Mouse (Mus musculus): Measurements from ENCODE around the gene Klf12. TPM values are rescaled to one million over a fixed set of nuclear protein-coding genes. Genes with fewer than 3 reads are reported as not detected.

Klf12 gene
- polyA plus RNA-seq, 1 experiment from 2014 or later: 45.8 TPM

- 43% methylated on average over 6 of the region's 6 CpGs for WGBS
- H3K9ac ChIP-seq: no peak overlapping the region
- no peaks in the 10 kb centered on the region for H3K36me3 ChIP-seq (ENCODE audit: poor library complexity, severe bottlenecking)
- H3K9me3 ChIP-seq (replicated peaks): no peaks in the 10 kb centered on the region
- no peaks in the 10 kb centered on the region for H3K27me3 ChIP-seq
- ATAC-seq: no peak
- peaks cover 13% of the 10 kb centered on the region; the same call in 1 of the 2 replicates for H3K4me1 ChIP-seq
- H3K4me2 ChIP-seq: no peak overlapping the region
- no peak overlapping the region for H3K27ac ChIP-seq
- no peak overlapping the region for H3K4me3 ChIP-seq
These were observed 171.1 kb downstream of the Klf12 start for GRCm38 (mm10) chr14:100113419-100113818.

GRCm38 (mm10) chr14:100111735-100112134 is 172.7 kb downstream of the Klf12 start:
- no peak for ATAC-seq

GRCm38 (mm10) chr14:100109563-100109962 is 174.9 kb downstream of the Klf12 start:
- Histone ChIP-seq H3K9ac (no peak overlapping the region), H3K27ac (no peak overlapping the region), H3K4me3 (no peak overlapping the region), H3K4me1 (peaks cover 28% of the 10 kb centered on the region), H3K4me2 (no peak overlapping the region), H3K36me3 (ENCODE audit: poor library complexity, severe bottlenecking) (peaks cover 3% of the 10 kb centered on the region; the same call in 1 of the 2 replicates), H3K9me3 (replicated peaks) (no peaks in the 10 kb centered on the region), H3K27me3 (no peaks in the 10 kb centered on the region)
- ATAC-seq: no peak
- 13% methylated on average over 6 of the region's 6 CpGs for WGBS

More at GRCm38 (mm10) chr14:100111735-100112134, 172.7 kb downstream of the Klf12 start:
- H3K4me1 ChIP-seq: peaks cover 13% of the 10 kb centered on the region; the same call in 1 of the 2 replicates
- no peak overlapping the region for H3K4me3 ChIP-seq
- no peak overlapping the region for H3K4me2 ChIP-seq
- H3K27ac ChIP-seq: no peak overlapping the region
- WGBS: 9% methylated on average over 1 of the region's 1 CpGs
- H3K36me3 ChIP-seq (ENCODE audit: poor library complexity, severe bottlenecking): peaks cover 2% of the 10 kb centered on the region; the same call in 1 of the 2 replicates
- H3K9me3 ChIP-seq (replicated peaks): no peaks in the 10 kb centered on the region
- no peak overlapping the region for H3K9ac ChIP-seq
- no peaks in the 10 kb centered on the region for H3K27me3 ChIP-seq

GRCm38 (mm10) chr14:100105570-100105969 is 178.9 kb downstream of the Klf12 start:
- Histone ChIP-seq H3K36me3 (ENCODE audit: poor library complexity, severe bottlenecking) (peaks cover 3% of the 10 kb centered on the region; the same call in 1 of the 2 replicates), H3K27ac (no peak overlapping the region; the same call in 1 of the 2 replicates), H3K27me3 (no peaks in the 10 kb centered on the region), H3K4me1 (peaks cover 37% of the 10 kb centered on the region), H3K9ac (no peak overlapping the region), H3K4me2 (no peak overlapping the region), H3K9me3 (replicated peaks) (no peaks in the 10 kb centered on the region), H3K4me3 (no peak overlapping the region)
- 83% methylated on average over 10 of the region's 10 CpGs for WGBS
- no peak for ATAC-seq

GRCm38 (mm10) chr14:100104818-100105217 is 179.7 kb downstream of the Klf12 start:
- peaks cover 3% of the 10 kb centered on the region; the same call in 1 of the 2 replicates for H3K36me3 ChIP-seq (ENCODE audit: poor library complexity, severe bottlenecking)
- H3K27ac ChIP-seq: peak overlapping the region; percentile 48
- WGBS: 45% methylated on average over 12 of the region's 12 CpGs
- H3K4me2 ChIP-seq: peak overlapping the region; percentile 13; the same call in 1 of the 2 replicates
- ATAC-seq: peak; percentile 71
- peaks cover 36% of the 10 kb centered on the region for H3K4me1 ChIP-seq
- no peaks in the 10 kb centered on the region for H3K9me3 ChIP-seq (replicated peaks)
- no peak overlapping the region; the same call in 1 of the 2 replicates for H3K9ac ChIP-seq
- no peak overlapping the region for H3K4me3 ChIP-seq
- H3K27me3 ChIP-seq: no peaks in the 10 kb centered on the region

GRCm38 (mm10) chr14:100103818-100104217 is 180.7 kb downstream of the Klf12 start:
- no peaks in the 10 kb centered on the region for H3K9me3 ChIP-seq (replicated peaks)
- ATAC-seq: peak; percentile 37
- WGBS: 16% methylated on average over 6 of the region's 6 CpGs
- H3K4me2 ChIP-seq: no peak overlapping the region
- H3K4me3 ChIP-seq: no peak overlapping the region
- H3K27me3 ChIP-seq: no peaks in the 10 kb centered on the region
- H3K27ac ChIP-seq: 0 out of 2 replicates have a peak overlapping the region, but pooled peaks have one; percentile 5
- H3K36me3 ChIP-seq (ENCODE audit: poor library complexity, severe bottlenecking): peaks cover 3% of the 10 kb centered on the region; the same call in 1 of the 2 replicates
- peaks cover 34% of the 10 kb centered on the region for H3K4me1 ChIP-seq
- no peak overlapping the region for H3K9ac ChIP-seq

GRCm38 (mm10) chr14:100097208-100098189 is 187.0 kb downstream of the Klf12 start:
- no peaks in the 10 kb centered on the region for H3K27me3 ChIP-seq
- WGBS: 58% methylated on average over 10 of the region's 10 CpGs
- no peaks in the 10 kb centered on the region for H3K36me3 ChIP-seq (ENCODE audit: poor library complexity, severe bottlenecking)
- H3K4me1 ChIP-seq: peaks cover 9% of the 10 kb centered on the region; the same call in 1 of the 2 replicates
- no peaks in the 10 kb centered on the region for H3K9me3 ChIP-seq (replicated peaks)
- no peak overlapping the region for H3K4me3 ChIP-seq
- no peak overlapping the region for H3K4me2 ChIP-seq
- ATAC-seq: no peak
- no peak overlapping the region for H3K9ac ChIP-seq
- H3K27ac ChIP-seq: peak overlapping the region; percentile 14; the same call in 1 of the 2 replicates

GRCm38 (mm10) chr14:100095730-100096129 is 188.7 kb downstream of the Klf12 start:
- Histone ChIP-seq H3K27me3 (no peaks in the 10 kb centered on the region), H3K27ac (no peak overlapping the region), H3K4me2 (no peak overlapping the region), H3K4me1 (peaks cover 9% of the 10 kb centered on the region; the same call in 1 of the 2 replicates), H3K9me3 (replicated peaks) (no peaks in the 10 kb centered on the region), H3K9ac (no peak overlapping the region), H3K36me3 (ENCODE audit: poor library complexity, severe bottlenecking) (no peaks in the 10 kb centered on the region), H3K4me3 (no peak overlapping the region)
- WGBS: 89% methylated on average over 3 of the region's 3 CpGs
- ATAC-seq: no peak

GRCm38 (mm10) chr14:100090517-100090916 is 194.0 kb downstream of the Klf12 start:
- H3K27ac ChIP-seq: no peak overlapping the region
- no peak overlapping the region for H3K9ac ChIP-seq
- H3K27me3 ChIP-seq: no peaks in the 10 kb centered on the region
- 91% methylated on average over 1 of the region's 1 CpGs for WGBS
- H3K36me3 ChIP-seq (ENCODE audit: poor library complexity, severe bottlenecking): no peaks in the 10 kb centered on the region
- no peaks in the 10 kb centered on the region for H3K9me3 ChIP-seq (replicated peaks)
- no peak overlapping the region for H3K4me2 ChIP-seq
- no peak for ATAC-seq
- H3K4me3 ChIP-seq: no peak overlapping the region
- no peaks in the 10 kb centered on the region for H3K4me1 ChIP-seq

- Histone ChIP-seq H3K27ac (no peak overlapping the region), H3K4me2 (no peak overlapping the region), H3K4me3 (no peak overlapping the region), H3K9ac (no peak overlapping the region), H3K27me3 (no peaks in the 10 kb centered on the region), H3K36me3 (ENCODE audit: poor library complexity, severe bottlenecking) (no peaks in the 10 kb centered on the region), H3K4me1 (no peaks in the 10 kb centered on the region), H3K9me3 (replicated peaks) (no peaks in the 10 kb centered on the region)
- ATAC-seq: no peak
- 81% methylated on average over 4 of the region's 4 CpGs for WGBS
These were observed 204.9 kb downstream of the Klf12 start for GRCm38 (mm10) chr14:100079620-100080019.

GRCm38 (mm10) chr14:100072431-100073195 is 211.9 kb downstream of the Klf12 start:
- Histone ChIP-seq H3K27ac (no peak overlapping the region), H3K4me3 (no peak overlapping the region), H3K27me3 (no peaks in the 10 kb centered on the region), H3K4me2 (no peak overlapping the region), H3K36me3 (ENCODE audit: poor library complexity, severe bottlenecking) (no peaks in the 10 kb centered on the region), H3K4me1 (peaks cover 24% of the 10 kb centered on the region), H3K9me3 (replicated peaks) (no peaks in the 10 kb centered on the region), H3K9ac (no peak overlapping the region)
- ATAC-seq: no peak
- 87% methylated on average over 12 of the region's 12 CpGs for WGBS

All from forebrain, embryonic 13.5 days (tissue).